Mouse (Mus musculus) layer of hippocampus, adult 9-11 months (tissue): ENCODE data around the gene Pcp4.

Experiments
- DNase-seq: peaks from one replicate; pipeline ENCODE4 v3.0.0; 2022

Pcp4 gene

DNA sequence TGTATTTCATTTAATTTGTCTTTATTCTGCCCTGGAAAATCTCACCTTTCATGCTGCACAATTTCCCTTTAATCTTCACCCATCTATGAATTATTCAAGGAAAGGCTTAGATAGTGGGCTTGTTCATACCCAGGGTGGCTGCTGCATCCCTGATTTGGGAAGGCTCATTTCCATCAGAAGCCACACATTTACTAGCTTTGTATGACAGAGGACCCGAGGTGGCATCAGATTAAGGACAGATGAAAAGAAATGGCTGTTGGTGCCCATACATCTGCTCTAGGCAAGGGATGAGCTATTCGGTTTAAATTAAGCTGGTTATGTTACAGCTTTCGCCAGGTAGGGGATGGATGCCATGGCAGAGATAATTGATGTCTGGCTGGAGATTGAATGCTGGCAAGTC, 24.1 kb downstream of the Pcp4 start:
- DNase-seq, result no peak

DNA sequence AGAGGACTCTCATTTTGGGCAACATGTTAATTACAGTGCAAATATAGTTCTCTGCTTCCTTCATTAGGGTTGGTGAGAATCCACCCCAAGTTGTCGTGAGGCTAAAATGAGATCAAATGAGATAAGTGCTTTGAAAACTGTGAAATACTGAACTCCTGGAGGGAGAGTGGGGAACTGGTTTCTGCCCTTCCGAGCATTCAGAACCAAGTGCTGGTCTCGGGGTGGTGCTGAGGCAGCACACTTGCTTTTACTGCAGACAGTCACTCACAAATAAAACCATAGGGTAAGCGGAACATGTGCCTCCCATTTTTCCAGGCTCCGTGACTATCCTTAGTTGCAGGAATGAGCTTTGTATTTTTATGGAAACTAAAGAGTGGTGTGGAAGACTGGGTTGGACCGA, 26.7 kb downstream of the Pcp4 start:
- no peak for DNase-seq

DNA sequence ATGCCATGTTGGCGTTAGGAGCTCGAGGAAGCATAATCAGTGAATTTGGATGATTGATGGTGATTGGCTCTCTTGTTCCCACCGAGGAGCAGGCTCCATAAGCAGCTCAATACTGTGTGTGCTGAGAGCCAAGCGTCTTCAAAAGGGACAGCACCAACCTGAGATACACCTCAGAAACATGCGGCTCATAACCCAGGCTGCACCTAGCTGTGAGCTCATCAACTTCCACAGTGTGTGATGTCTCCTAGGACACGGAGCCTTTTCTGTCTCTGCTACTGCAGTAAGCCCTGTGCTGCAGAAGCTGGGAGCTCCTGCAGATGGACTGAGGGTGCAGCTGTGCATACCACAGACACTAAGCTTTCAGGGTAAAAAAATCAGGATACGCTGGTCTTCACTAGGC, 31.5 kb downstream of the Pcp4 start:
- peak; percentile 44 for DNase-seq

DNA sequence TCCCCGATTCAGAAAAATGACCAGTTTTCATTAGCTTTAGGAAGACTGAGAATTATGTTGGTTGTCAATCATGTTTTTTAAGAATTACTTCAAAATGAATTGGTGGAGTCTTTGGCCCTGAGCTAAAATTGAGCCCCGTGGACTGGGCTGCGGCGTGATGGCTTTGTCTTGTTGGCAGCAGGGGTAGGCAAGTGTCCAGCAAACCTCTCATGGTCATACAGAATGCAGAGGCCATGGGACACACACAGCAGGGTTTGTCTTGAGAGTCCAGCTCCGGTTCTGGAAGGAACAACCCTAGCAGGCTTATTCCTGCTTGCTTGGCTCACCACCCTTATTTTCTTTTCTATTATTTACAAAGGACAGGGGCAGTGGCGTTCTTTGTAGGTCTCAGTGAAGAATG, 33.8 kb downstream of the Pcp4 start:
- DNase-seq, result no peak

DNA sequence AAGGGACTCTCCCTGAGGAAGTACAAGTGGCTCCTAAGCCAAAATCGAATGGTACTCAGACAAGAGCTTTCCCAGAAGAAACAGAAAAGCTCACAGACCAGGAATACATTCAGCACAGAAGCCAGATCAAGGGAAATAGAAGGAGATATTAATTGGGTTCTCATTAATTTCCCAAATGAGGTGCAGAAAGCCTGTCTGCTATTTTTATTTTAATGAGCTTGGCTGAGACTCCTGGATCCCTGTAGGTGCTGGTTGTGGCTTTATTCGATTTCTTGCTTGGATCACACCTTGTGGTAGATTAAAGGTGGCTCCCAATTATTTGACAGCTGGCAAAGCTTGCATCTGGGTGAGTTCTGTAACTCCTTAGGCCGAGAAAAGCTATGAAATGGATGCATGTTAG, 35.2 kb downstream of the Pcp4 start:
- DNase-seq, result no peak

DNA sequence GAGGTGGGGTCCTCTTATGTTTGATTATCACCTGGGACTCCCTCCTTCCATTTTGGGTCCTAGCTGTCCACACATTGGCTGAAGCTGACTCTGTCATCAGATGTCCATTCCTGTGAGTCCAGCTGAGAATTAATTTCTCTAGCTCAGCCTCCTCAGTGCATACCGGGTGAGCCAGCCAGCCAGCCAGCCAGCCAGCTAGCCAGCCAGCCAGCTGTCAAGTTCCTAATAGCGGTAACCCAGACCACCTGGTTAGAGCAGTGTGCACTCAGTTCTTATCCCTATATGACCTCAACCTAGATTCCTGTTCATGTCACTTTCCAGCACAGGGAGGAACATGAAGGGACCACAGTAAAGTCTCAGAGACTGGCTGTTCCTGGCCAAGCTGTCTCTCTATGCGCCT, 47.1 kb downstream of the Pcp4 start:
- DNase-seq, result no peak

DNA sequence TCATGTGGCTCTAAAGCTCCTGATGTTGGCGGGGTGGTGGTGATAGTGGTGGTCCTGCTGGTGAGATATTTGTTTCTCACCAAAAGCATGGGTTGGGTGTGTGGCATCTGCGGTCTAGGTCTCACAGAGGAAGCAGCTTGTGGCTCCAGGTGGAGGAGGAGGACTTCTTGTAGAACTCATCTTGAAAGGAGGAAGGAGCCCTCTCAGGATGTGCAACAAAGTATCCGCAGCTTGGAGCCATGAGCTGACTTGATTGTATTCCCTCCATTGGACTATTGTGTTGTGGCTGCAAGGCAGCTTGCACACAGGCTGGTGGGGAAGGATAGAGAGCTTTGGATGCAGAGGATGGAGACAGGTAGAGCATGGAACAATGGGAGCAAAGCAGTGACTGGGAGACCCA, 60.1 kb downstream of the Pcp4 start:
- DNase-seq, result no peak

DNA sequence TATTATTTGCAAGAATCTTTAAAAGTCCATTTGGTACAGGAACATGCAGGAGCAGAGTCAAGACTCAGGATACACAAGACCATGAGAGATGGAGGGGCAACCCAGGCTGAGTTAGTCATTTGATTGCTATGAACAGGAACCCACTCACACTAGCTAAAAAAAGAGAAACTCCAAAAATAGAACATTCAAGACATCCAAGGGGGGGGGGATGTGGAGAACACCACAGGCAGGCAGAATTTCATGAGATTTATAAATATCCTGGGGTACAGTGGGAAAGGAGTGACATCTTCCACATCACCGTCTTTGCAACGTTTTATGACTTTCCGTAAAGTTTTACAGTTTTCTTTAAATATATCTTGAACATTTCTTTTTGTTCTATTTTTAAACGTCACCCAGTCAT, 61.1 kb downstream of the Pcp4 start:
- peak; percentile 39 for DNase-seq

DNA sequence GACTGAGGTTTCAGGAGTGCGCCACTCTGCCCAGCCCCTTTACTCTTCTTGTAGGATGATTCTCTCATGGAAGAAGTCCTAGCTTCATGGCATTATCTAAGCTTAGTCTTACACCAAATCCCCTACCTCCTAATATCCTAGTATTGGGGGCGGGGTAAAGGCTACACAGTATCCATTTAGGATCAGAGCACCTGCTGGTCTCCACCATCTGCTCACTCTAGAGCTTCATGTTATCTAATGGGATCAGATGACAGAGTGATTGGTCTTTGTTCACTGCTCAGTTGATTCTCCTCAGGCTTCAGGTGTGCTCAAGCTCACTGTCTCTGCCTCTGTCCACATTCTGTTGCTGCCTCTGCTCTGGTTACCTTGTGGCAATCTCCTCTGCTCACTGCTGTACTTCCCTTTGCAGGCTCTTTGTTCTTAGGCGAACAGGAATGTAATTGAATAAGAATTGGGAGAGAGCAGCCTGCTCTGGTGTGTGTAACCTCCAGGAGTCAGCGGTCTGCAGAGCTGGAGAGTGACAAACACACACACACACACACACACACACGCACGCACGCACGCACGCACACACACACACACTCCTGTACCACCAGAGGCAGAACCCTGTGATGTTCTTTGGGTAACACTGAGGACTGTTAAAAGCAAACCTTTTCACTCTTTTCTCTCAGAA, 62.6 kb downstream of the Pcp4 start:
- DNase-seq, result no peak

DNA sequence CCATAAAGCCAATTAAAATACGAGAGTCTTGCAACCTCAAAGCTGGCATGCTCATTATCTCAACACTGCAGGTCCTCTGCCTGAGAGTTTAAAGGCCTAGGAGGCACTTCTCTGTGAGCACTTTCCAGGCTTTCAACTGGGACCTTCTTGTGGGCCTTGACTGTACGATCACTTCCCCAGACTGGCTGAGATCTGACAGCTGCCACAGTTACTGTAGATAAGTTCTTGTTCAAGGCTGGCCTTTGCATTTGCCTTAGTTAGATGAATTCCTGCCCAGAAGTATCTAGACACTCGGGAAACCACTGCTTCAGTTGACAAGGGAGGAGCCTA, 63.1 kb downstream of the Pcp4 start:
- no peak for DNase-seq

DNA sequence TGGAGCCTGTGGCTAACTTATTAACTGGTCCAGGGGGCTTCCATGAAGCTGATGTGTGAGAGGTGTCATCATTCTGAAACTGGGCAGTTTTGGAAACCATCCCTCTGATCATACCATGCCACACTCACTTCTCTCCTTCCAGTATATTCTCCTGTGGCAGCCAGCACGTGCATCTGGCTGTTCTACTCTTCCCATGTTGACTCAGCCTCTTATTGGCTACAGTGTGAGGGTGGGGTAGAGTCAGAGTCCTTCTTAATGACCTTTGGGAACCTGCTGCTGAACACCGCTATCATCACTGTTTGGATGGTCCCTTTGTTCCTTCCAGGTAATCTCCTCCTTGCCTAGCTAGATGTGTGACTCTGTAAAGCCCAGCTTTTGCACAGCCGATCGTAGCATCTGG, 63.6 kb downstream of the Pcp4 start:
- no peak for DNase-seq

DNA sequence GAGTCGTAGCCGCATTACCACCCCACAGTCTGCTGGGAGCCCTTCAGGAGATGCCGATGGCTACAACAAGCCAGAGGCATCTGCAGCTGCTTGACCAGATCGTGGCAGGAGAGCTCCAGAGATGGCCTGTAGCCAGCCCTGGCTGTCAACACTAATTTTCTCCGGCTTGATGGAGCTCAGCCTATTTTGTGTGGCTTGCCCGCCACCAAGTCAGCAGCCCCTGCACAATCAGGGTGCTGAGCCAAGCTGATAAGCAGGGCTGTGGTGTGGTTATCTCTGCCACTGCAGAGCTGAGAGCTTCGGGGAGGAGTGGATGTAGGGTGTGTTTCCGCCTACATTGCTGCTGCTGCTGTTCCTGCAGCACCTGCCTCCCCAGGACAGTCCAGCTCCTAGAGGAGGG, 66.3 kb downstream of the Pcp4 start:
- DNase-seq, result no peak

DNA sequence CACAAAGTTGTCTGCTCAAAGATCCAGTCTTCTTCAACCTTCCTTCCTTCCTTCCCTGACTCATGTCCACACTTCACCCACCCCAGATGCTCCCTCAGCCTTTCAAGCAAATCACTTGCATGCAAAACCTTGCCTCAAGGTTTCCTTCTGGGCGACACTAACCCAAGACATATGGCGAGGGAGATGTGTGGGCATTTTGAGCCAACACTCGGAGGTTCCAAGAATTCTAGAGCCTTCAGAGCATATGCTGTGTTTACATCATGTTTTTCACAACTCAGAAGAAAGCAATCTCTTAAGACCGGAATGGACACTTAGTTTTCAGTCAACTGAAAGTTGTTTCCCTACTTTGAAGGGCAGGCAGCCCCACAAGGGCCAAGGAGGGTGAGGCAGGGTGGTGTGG, 67.9 kb downstream of the Pcp4 start:
- DNase-seq, result peak; percentile 40

DNA sequence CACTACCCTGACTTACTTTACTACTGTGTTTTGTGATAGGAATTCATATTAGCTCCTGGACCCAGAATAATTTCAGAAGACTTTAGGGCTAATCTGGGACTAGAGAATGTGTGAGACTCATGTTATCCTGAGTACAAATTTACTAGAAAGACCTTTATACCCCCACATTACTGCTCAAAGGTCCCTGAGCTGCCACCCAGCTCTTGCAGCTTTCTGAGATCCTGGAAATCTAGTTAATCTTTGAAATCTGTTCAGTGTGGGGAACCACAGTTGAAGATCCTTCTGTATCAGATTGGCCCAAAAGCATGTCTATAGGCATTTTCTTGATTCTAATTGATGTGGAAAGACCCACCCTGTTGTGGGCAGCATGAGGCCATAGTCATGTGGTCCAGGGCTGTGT, 69.0 kb downstream of the Pcp4 start:
- DNase-seq, result no peak

DNA sequence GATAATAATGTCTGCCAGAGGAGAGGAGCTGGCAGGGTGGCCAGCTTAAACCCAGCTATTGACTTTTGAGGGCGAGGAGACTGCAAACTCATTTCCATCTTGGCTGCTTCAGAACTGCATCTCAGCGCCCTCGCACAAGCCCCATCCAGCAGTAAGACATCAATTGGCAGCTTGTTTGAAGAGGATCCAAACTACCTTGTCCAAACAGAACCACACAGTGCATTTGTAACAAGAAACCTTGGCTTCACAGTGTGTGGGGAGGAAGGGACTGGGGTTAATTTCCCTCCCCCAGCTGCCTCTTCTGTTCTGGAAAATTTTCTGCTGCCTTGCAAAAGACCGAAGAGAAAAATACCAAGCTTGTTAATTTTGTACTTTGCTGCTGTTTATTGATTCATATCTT, 71.7 kb downstream of the Pcp4 start:
- DNase-seq, result no peak

DNA sequence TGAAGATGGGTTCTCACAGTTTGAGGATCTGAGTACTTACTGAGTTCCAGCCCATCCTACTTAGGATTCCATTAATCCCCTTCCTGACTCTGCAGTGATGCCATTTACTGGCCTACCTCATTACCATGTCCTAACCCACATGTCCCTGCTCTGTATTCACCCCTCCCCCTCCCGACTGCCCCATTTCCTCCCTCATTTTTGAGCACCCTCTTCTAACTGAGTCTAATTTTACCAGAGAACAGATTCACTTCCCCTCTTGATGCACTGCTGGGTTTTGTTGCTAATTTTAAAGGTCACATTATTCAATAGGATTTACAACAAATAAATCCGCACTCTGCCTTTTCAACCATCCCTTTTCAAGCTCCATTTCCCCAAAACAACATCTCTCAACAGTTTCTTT, 73.7 kb downstream of the Pcp4 start:
- DNase-seq, result peak; percentile 85

DNA sequence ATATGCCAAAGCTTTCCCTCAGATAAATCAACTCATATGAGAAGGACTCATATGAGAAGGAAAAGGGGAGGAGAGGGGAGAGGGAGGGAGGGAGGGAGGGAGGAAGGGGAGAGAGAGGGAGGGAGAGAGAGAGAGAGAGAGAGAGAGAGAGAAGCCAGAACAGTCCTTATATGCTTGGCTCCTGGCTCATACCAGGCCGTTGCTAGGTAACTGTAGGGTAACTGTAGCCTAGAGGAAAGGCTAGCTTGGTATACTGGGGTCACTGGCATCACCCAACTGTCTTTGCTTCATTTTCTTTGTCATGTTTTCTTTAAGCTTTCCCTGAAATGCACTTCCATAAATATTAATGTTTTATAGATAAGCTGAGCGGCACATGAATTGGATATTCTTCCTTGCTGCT, 85.3 kb downstream of the Pcp4 start:
- DNase-seq, result no peak

DNA sequence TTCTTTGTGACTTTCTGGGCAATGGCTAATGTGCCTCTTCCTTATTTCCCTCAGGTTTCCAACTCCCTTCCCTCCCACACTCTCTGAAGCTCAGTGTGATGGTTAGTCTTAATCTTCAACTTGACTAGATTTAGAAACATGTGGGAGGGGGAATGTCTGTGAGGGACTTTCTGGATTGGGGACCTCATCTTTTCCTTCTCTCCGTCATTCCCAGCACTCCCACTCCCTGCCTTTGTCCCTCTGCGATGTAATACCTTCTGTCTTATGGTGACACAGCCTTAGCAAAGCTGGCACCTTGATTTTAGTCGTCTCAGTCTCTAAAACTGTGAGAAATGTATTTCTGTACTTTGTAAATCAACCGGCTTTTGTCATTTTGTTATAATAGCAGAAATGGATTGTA, 88.0 kb downstream of the Pcp4 start:
- no peak for DNase-seq

DNA sequence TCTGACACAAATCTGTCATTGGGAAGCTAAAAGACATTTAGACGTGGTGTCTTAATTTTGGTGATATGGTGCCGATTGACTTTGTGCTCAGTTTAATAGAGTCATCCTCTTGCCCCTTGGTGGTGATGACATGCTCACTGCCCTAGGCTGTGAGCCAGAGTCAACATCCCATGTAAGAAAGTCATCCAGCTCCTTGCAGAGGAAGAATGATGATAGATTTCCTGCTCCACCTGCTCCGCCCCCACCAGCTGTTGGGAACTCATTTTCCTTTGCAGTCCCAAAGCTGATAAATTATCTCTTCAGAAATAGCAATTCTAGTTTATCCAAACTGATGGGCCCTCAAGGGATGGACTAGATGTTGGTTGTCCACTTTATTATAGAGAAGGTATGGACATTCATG, 89.2 kb downstream of the Pcp4 start:
- DNase-seq, result no peak

DNA sequence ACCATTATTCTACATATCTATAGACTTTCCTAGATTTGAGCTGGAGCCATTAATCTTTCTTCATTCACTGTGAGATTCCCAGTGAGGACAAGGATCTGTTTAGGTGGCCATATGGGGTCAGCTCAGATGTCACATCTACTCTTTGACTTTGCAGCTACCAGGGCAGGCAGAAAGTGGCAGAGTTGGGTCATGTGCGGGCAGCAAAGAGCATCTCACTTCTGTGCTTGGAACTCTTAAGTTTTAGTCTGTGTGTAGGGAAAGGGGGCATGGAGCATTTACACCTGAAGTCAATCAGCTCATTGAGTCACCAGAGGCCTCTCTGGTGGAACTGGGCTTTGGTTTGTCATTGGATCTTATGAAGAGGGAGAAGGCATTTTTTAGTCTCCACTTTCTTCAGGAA, 90.9 kb downstream of the Pcp4 start:
- no peak for DNase-seq

DNA sequence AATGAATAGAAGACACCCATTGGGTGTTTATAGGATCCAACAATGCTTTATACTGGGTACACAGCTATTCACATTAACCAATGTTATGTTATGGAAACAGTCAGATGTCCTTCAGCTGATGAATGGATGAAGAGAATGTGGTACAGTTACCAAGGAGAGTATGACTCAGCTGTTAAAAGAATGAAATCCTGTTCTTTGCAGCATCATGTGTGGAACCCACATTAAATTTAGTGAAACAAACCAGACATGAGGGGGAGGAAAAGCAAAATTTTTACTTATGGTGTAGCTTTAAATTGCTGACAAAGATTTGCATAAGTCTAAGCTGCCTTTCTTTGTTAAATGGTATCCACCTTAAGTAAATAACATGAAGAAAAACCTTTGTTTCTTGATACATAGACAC, 92.4 kb downstream of the Pcp4 start:
- DNase-seq, result no peak

DNA sequence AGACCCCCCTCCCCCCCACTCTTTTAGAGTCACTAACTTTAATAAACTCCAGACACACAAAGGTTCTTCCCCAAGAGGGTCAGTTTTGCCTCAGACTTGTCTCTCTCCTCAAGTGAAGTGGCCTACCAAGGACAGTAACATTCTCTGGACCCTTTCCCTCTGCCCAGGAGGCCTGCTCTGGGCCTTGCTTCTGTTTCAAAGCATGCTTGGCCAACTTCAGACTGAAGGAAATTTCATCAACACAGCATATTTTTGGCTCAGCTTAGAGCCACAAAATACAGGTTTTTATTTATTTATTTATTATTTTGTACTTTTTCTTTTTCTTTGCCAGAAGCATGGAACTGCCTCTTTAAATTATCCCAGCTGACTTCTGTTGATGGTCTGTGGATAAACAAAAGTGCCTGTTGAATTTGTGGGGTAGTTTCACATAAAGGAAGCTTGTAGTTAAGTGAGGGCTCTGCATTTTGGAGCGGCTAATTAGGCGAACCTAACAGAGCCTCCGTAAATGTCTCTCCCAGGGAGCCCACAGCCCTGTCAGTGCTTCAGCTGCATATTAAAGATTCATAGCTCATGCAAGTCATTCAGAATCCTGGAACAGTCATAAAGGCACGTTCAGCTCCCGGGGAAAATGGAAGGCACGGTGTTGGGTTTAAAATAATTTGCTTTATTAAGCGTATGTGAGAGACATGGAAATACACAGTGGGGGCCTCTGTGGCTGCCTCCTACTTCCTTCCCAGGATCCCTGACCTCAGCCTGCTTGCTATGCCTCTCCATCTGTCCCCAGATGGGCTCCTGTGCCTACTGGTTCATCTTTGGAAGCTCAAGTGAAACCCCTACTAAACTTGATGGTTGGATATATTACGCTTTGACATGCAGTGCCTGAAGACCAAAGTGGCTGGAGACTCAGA, 96.2 kb downstream of the Pcp4 start:
- no peak for DNase-seq

DNA sequence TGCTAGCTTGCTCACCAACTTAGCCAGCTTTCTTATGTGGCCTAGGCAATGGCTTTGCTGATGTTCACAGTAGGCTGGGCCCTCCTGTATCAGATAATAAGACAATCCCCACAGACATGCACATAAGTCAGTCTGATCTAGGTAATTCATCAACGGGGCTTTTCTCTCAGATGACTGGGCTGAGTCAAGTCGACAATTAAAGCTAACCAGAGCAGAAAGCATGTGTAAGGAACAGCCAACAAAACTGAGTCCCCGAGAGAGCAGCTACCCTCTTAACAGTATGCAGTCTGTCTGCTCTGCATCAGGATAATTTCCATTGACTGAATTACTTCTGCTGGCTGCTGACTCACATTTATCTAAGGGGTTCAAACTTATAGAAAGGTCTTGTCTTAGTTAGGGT, 100.0 kb downstream of the Pcp4 start:
- DNase-seq, result no peak
